Mouse (Mus musculus) liver, embryonic 15.5 days (tissue): ENCODE results near the gene Blmh. TPM values are rescaled to one million over a fixed set of nuclear protein-coding genes. Genes with fewer than 3 reads are reported as not detected.
"Not testable (repeated sequence)": the region's sequence is repeated elsewhere in the genome, so short reads cannot be mapped to it uniquely, and the experiment has no call there.

ENCODE experiments used
- ATAC-seq: fragments of 200-750 bp; cut with Nextera tagmentation; 2 replicates; pipeline ENCODE4 v1.8.0; 2017; ENCODE audit warnings: moderate number of reproducible peaks, mild to moderate bottlenecking, moderate library complexity; ENCODE audit not compliant: insufficient read depth
- H3K27ac ChIP-seq: fragments of 300-500 bp; sonication (generic); replicated peaks from 2 replicates; pipeline ENCODE4 v1.5.1; 2015; ENCODE audit warnings: mild to moderate bottlenecking, inconsistent platforms
- H3K27me3 ChIP-seq: fragments of 300-500 bp; sonication (generic); 2 replicates; pipeline ENCODE4 v1.6.1; 2015; ENCODE audit warnings: mild to moderate bottlenecking, inconsistent platforms
- H3K36me3 ChIP-seq: fragments of 300-500 bp; sonication (generic); replicated peaks from 2 replicates; pipeline ENCODE4 v1.6.1; 2015; ENCODE audit warnings: moderate library complexity, mild to moderate bottlenecking, inconsistent platforms
- H3K4me1 ChIP-seq: fragments of 300-500 bp; sonication (generic); replicated peaks from 2 replicates; pipeline ENCODE4 v1.6.1; 2015; ENCODE audit warnings: inconsistent platforms
- H3K4me2 ChIP-seq: fragments of 300-500 bp; sonication (generic); 2 replicates; pipeline ENCODE4 v1.6.1; 2015; ENCODE audit warnings: moderate library complexity, mild to moderate bottlenecking, inconsistent platforms
- H3K4me3 ChIP-seq: fragments of 300-500 bp; sonication (generic); replicated peaks from 2 replicates; pipeline ENCODE4 v1.5.1; 2015; ENCODE audit warnings: mild to moderate bottlenecking, inconsistent platforms
- H3K9ac ChIP-seq: fragments of 300-500 bp; sonication (generic); 2 replicates; pipeline ENCODE4 v1.6.1; 2015; ENCODE audit warnings: moderate library complexity, mild to moderate bottlenecking, inconsistent platforms
- H3K9me3 ChIP-seq: fragments of 300-500 bp; sonication (generic); replicated peaks from 2 replicates; pipeline ENCODE4 v1.6.1; 2016; ENCODE audit warnings: inconsistent platforms
- WGBS: fragments of 180-500 bp; shearing (Covaris S2); methylation state at CpG from one replicate; pipeline ENCODE4 v1.1.7; 2015; ENCODE audit warnings: mixed read lengths; ENCODE audit not compliant: insufficient replicate concordance; 5-methylcytosine and 5-hydroxymethylcytosine counted together
- polyA plus RNA-seq: library from polyadenylated mRNA; unstranded; fragments of >200 nt; fragmentation: Nextera tagmentation; extraction: Ambion mirVana; gene quantifications from 2 replicates; pipeline ENCODE4 v1.2.1, GENCODE M21; 2015

Gene Blmh
- polyA plus RNA-seq, 1 experiment from 2014 or later = 40.5 TPM

- 0 out of 2 replicates have a peak, but pooled peaks cover under 1% of the 10 kb centered on the region for H3K4me1 ChIP-seq
- no peaks in the 10 kb centered on the region for H3K27me3 ChIP-seq
- no peak for ATAC-seq
- H3K4me3 ChIP-seq = no peak overlapping the region
- no peak overlapping the region for H3K27ac ChIP-seq
- H3K4me2 ChIP-seq = no peak overlapping the region
- no peak overlapping the region for H3K9ac ChIP-seq
- H3K9me3 ChIP-seq = no peaks in the 10 kb centered on the region
- 53% methylated on average over 3 of the region's 3 CpGs for WGBS
- no peaks in the 10 kb centered on the region for H3K36me3 ChIP-seq
These were observed 7.4 kb upstream of the Blmh start for GRCm38 (mm10) chr11:76917230-76917548.

- 49% methylated on average over 1 of the region's 1 CpGs for whole genome bisulfite sequencing
- no peak overlapping the region for H3K27ac ChIP-seq
- no peaks in the 10 kb centered on the region for H3K36me3 ChIP-seq
- no peak for ATAC-seq
- no peak overlapping the region for H3K9ac ChIP-seq
- H3K27me3 ChIP-seq = peaks cover 5% of the 10 kb centered on the region; the same call in 1 of the 2 replicates
- no peaks in the 10 kb centered on the region for H3K9me3 ChIP-seq
- no peak overlapping the region for H3K4me3 ChIP-seq
- no peaks in the 10 kb centered on the region for H3K4me1 ChIP-seq
- H3K4me2 ChIP-seq = no peak overlapping the region
These were observed 4.0 kb upstream of the Blmh start for GRCm38 (mm10) chr11:76920607-76921006.

- H3K36me3 ChIP-seq, H3K27ac ChIP-seq, H3K9me3 ChIP-seq, H3K4me1 ChIP-seq, H3K4me2 ChIP-seq, ATAC-seq, H3K9ac ChIP-seq, H3K4me3 ChIP-seq, H3K27me3 ChIP-seq: not testable (repeated sequence)
- 68% methylated on average over 8 of the region's 8 CpGs for WGBS
These were observed 4.0 kb downstream of the Blmh start for GRCm38 (mm10) chr11:76928586-76928985.

GRCm38 (mm10) chr11:76933209-76933608 lies 8.6 kb downstream of the Blmh start:
- no peaks in the 10 kb centered on the region for H3K4me1 ChIP-seq
- H3K36me3 ChIP-seq = no peaks in the 10 kb centered on the region
- no peak overlapping the region for H3K4me3 ChIP-seq
- H3K9ac ChIP-seq = no peak overlapping the region
- no peak overlapping the region for H3K4me2 ChIP-seq
- H3K9me3 ChIP-seq = no peaks in the 10 kb centered on the region
- no peak for ATAC-seq
- 0 out of 2 replicates have a peak, but pooled peaks cover 3% of the 10 kb centered on the region for H3K27me3 ChIP-seq
- 42% methylated on average over 3 of the region's 3 CpGs for WGBS
- no peak overlapping the region for H3K27ac ChIP-seq

- WGBS = 58% methylated on average over 5 of the region's 5 CpGs
- Histone ChIP-seq H3K36me3 (no peaks in the 10 kb centered on the region), H3K27me3 (0 out of 2 replicates have a peak, but pooled peaks cover 3% of the 10 kb centered on the region), H3K27ac (no peak overlapping the region), H3K9me3 (no peaks in the 10 kb centered on the region), H3K9ac (no peak overlapping the region), H3K4me3 (no peak overlapping the region), H3K4me1 (no peaks in the 10 kb centered on the region), H3K4me2 (no peak overlapping the region)
- ATAC-seq = no peak
These were observed 12.0 kb downstream of the Blmh start for GRCm38 (mm10) chr11:76936578-76936977.

GRCm38 (mm10) chr11:76944839-76945238 lies 20.2 kb downstream of the Blmh start:
- WGBS = 60% methylated on average over 6 of the region's 6 CpGs
- no peak for ATAC-seq

GRCm38 (mm10) chr11:76945386-76946202 lies 21.0 kb downstream of the Blmh start:
- H3K9ac ChIP-seq = peak overlapping the region; percentile 78
- 0 out of 2 replicates have a peak, but pooled peaks cover 4% of the 10 kb centered on the region for H3K36me3 ChIP-seq
- H3K4me2 ChIP-seq = peak overlapping the region; percentile 97
- no peaks in the 10 kb centered on the region for H3K9me3 ChIP-seq
- peaks cover 20% of the 10 kb centered on the region for H3K4me1 ChIP-seq
- peak; percentile 94 for ATAC-seq
- H3K4me3 ChIP-seq = peak overlapping the region; percentile 85
- peak overlapping the region; percentile 66 for H3K27ac ChIP-seq
- WGBS = under 1% methylated on average over 58 of the region's 58 CpGs
- H3K27me3 ChIP-seq = 0 out of 2 replicates have a peak, but pooled peaks cover 6% of the 10 kb centered on the region

More at GRCm38 (mm10) chr11:76944839-76945238, 20.2 kb downstream of the Blmh start:
- H3K4me3 ChIP-seq = peak overlapping the region; percentile 85
- peaks cover 20% of the 10 kb centered on the region for H3K4me1 ChIP-seq
- peak overlapping the region; percentile 97 for H3K4me2 ChIP-seq
- H3K36me3 ChIP-seq = 0 out of 2 replicates have a peak, but pooled peaks cover 4% of the 10 kb centered on the region
- H3K27me3 ChIP-seq = 0 out of 2 replicates have a peak, but pooled peaks cover 6% of the 10 kb centered on the region
- H3K27ac ChIP-seq = peak overlapping the region; percentile 66; the same call in 1 of the 2 replicates
- H3K9ac ChIP-seq = peak overlapping the region; percentile 78
- H3K9me3 ChIP-seq = no peaks in the 10 kb centered on the region

- 3% methylated on average over 8 of the region's 8 CpGs for WGBS
- H3K27me3 ChIP-seq = 0 out of 2 replicates have a peak, but pooled peaks cover 6% of the 10 kb centered on the region
- H3K4me2 ChIP-seq = peak overlapping the region; percentile 97
- peaks cover 20% of the 10 kb centered on the region for H3K4me1 ChIP-seq
- ATAC-seq = no peak
- peak overlapping the region; percentile 78 for H3K9ac ChIP-seq
- peak overlapping the region; percentile 85 for H3K4me3 ChIP-seq
- peaks cover 10% of the 10 kb centered on the region for H3K36me3 ChIP-seq
- H3K9me3 ChIP-seq = no peaks in the 10 kb centered on the region
- H3K27ac ChIP-seq = no peak overlapping the region
These were observed 21.6 kb downstream of the Blmh start for GRCm38 (mm10) chr11:76946203-76946585.

GRCm38 (mm10) chr11:76953536-76953935 lies 28.9 kb downstream of the Blmh start:
- H3K36me3 ChIP-seq = peaks cover 64% of the 10 kb centered on the region
- no peaks in the 10 kb centered on the region for H3K4me1 ChIP-seq
- no peak overlapping the region for H3K4me3 ChIP-seq
- WGBS = 83% methylated on average over 2 of the region's 2 CpGs
- no peak overlapping the region for H3K27ac ChIP-seq
- no peaks in the 10 kb centered on the region for H3K27me3 ChIP-seq
- H3K9ac ChIP-seq = no peak overlapping the region
- no peaks in the 10 kb centered on the region for H3K9me3 ChIP-seq
- ATAC-seq = no peak
- H3K4me2 ChIP-seq = no peak overlapping the region

GRCm38 (mm10) chr11:76965703-76966102 lies 41.1 kb downstream of the Blmh start:
- 65% methylated on average over 3 of the region's 3 CpGs for WGBS
- H3K36me3 ChIP-seq = peaks cover 78% of the 10 kb centered on the region

GRCm38 (mm10) chr11:76970328-76970727 lies 45.7 kb downstream of the Blmh start:
- no peak for ATAC-seq
- Histone ChIP-seq H3K27me3 (no peaks in the 10 kb centered on the region), H3K36me3 (peaks cover 83% of the 10 kb centered on the region), H3K4me2 (no peak overlapping the region), H3K9me3 (no peaks in the 10 kb centered on the region), H3K27ac (no peak overlapping the region), H3K4me1 (no peaks in the 10 kb centered on the region; the same call in 1 of the 2 replicates), H3K4me3 (no peak overlapping the region), H3K9ac (no peak overlapping the region)
- WGBS = 79% methylated on average over 2 of the region's 2 CpGs

More at GRCm38 (mm10) chr11:76965703-76966102, 41.1 kb downstream of the Blmh start:
- Histone ChIP-seq H3K4me1 (no peaks in the 10 kb centered on the region), H3K27ac (no peak overlapping the region), H3K9me3 (no peaks in the 10 kb centered on the region), H3K9ac (no peak overlapping the region), H3K27me3 (no peaks in the 10 kb centered on the region), H3K4me2 (no peak overlapping the region), H3K4me3 (no peak overlapping the region)
- no peak for ATAC-seq
